Mouse (Mus musculus): ENCODE measurements at regions not wholly inside any gene's neighbourhood (a gene's known extent, or its start where the extent isn't known, plus 50 kb on each side); places are given as distances from the start of the nearest gene placed in this dataset.
A peak's percentile ranks its signal among the peaks of the same experiment; 100 is the strongest.

DNA sequence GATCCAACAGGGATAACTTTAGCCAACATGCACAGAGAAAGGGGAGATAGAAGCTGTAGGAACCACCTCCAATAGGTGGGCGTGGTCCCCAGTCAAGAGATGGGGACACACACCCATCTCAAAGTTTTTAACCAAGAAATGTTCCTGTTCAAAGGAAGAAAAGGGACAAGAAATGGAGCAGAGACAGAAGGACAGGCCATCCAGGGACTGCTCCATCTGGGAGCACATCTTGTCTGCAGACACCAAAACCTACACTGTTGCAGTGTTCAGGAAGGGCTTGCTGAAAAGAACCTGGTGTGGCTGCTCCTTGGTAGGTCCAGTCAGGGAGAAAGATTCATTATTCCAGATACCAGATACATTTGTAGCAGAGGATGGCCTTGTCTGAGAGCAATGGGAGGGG lies 676.5 kb upstream of the Foxg1 start:
- DNase-seq (ENCODE audit: low spot score in 2 of 2) = no peak

- DNase-seq (ENCODE audit: low spot score in 2 of 2) = peak in 1 of 2 experiments; percentile 29
Measured at GRCm38 (mm10) chr12:48713646-48714045, 668.8 kb upstream of the Foxg1 start.

DNA sequence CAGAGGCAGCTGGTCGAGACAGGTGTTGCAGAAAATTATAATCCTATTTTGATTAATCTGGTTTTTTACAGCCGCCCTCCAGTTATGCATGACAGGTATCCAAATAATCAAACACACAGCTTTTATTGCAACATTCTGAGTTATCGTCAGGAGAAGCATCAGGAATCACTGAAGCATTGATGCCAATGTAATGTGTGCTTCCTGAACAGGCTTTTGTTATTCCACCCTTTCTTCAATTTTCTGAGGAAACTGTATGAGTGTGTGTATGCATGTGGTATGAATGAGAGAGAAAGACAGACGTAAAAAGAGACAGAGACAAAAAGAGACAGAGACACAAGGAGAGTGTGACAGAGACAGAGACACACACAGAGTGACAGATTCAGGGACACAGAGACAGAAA lies 652.6 kb upstream of the Foxg1 start:
- no peak for DNase-seq (ENCODE audit: low spot score in 2 of 2)

DNA sequence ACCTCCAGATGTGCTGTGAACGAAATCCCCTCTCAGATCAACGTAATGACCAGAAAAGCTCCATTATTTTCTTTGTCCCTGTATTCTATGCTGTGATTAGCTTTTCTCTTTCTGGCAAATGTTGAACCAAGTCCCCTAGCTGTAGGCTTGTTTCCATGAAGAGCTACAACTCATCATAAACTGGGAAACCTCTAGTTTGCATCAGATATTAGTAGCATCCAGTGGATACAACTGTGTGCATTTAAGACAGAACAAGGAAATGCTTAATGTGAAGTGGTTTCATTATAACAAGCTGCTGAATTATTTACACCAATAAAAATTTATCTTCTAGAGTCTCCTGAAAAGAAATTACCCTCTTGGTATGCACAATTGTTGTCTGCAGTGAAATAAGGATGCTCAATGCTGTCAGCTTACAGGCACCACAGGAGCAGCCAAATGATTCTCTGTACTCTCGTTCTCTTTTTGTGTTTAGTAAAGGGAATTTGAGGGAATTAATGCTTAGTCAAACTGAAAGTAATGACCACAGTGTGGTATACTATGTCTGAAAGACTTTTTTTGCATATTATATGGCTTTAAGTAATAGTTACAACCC lies 623.6 kb upstream of the Foxg1 start:
- DNase-seq (ENCODE audit: low spot score in 2 of 2) = no peak
